Mouse (Mus musculus): ENCODE data around the gene Mrs2. TPM values are rescaled to one million over a fixed set of nuclear protein-coding genes. Genes with fewer than 3 reads are reported as not detected.
A peak's percentile ranks its signal among the peaks of the same experiment; 100 is the strongest.

Gene Mrs2
- polyA plus RNA-seq, 1 experiment from 2014 or later, result 26.6 TPM

GRCm38 (mm10) chr13:25026409-25027113 lies 6.4 kb upstream of the Mrs2 start:
- no peak for ATAC-seq (ENCODE audit: low FRiP score)
- no peaks in the 10 kb centered on the region for H3K27me3 ChIP-seq (ENCODE audit: control insufficient read depth, insufficient read depth, low read length)
- WGBS, result 72% methylated on average over 6 of the region's 6 CpGs

GRCm38 (mm10) chr13:25024655-25025054 lies 4.5 kb upstream of the Mrs2 start:
- no peaks in the 10 kb centered on the region for H3K36me3 ChIP-seq (replicated peaks; ENCODE audit: control insufficient read depth, insufficient read depth)
- peak; percentile 43 for DNase-seq (ENCODE audit: low spot score)

More at GRCm38 (mm10) chr13:25026409-25027113, 6.4 kb upstream of the Mrs2 start:
- H3K4me1 ChIP-seq (replicated peaks; ENCODE audit: control insufficient read depth, insufficient read depth, low read length), result no peaks in the 10 kb centered on the region
- no peak overlapping the region for H3K27ac ChIP-seq
- H3K4me2 ChIP-seq (replicated peaks), result no peak overlapping the region
- no peaks in the 10 kb centered on the region for H3K36me3 ChIP-seq (replicated peaks; ENCODE audit: control insufficient read depth, insufficient read depth)
- H3K9me3 ChIP-seq (ENCODE audit: control insufficient read depth, low read length), result no peaks in the 10 kb centered on the region
- DNase-seq (ENCODE audit: low spot score), result no peak
- H3K4me3 ChIP-seq (replicated peaks; ENCODE audit: low read length), result no peak overlapping the region
- no peak overlapping the region for H3K9ac ChIP-seq

GRCm38 (mm10) chr13:25023129-25023528 lies 3.0 kb upstream of the Mrs2 start:
- Histone ChIP-seq H3K27me3 (ENCODE audit: control insufficient read depth, insufficient read depth, low read length) (no peaks in the 10 kb centered on the region), H3K4me3 (replicated peaks; ENCODE audit: low read length) (no peak overlapping the region), H3K27ac (no peak overlapping the region), H3K4me2 (replicated peaks) (no peak overlapping the region), H3K4me1 (replicated peaks; ENCODE audit: control insufficient read depth, insufficient read depth, low read length) (peaks cover 17% of the 10 kb centered on the region), H3K9ac (no peak overlapping the region), H3K9me3 (ENCODE audit: control insufficient read depth, low read length) (no peaks in the 10 kb centered on the region), H3K36me3 (replicated peaks; ENCODE audit: control insufficient read depth, insufficient read depth) (peaks cover 3% of the 10 kb centered on the region; the same call in 1 of the 2 replicates)
- DNase-seq (ENCODE audit: low spot score), result no peak
- WGBS, result 86% methylated on average over 3 of the region's 3 CpGs
- no peak for ATAC-seq (ENCODE audit: low FRiP score)

More at GRCm38 (mm10) chr13:25024655-25025054, 4.5 kb upstream of the Mrs2 start:
- peaks cover 3% of the 10 kb centered on the region; the same call in 1 of the 2 replicates for H3K4me1 ChIP-seq (replicated peaks; ENCODE audit: control insufficient read depth, insufficient read depth, low read length)
- H3K4me3 ChIP-seq (replicated peaks; ENCODE audit: low read length), result no peak overlapping the region
- no peak overlapping the region for H3K9ac ChIP-seq
- no peak overlapping the region for H3K4me2 ChIP-seq (replicated peaks)
- no peak overlapping the region for H3K27ac ChIP-seq
- WGBS, result 27% methylated on average over 2 of the region's 2 CpGs
- no peaks in the 10 kb centered on the region for H3K27me3 ChIP-seq (ENCODE audit: control insufficient read depth, insufficient read depth, low read length)
- no peaks in the 10 kb centered on the region for H3K9me3 ChIP-seq (ENCODE audit: control insufficient read depth, low read length)
- no peak for ATAC-seq (ENCODE audit: low FRiP score)

- 72% methylated on average over 4 of the region's 4 CpGs for WGBS
- Histone ChIP-seq H3K27me3 (ENCODE audit: control insufficient read depth, insufficient read depth, low read length) (no peaks in the 10 kb centered on the region), H3K9ac (no peak overlapping the region), H3K9me3 (ENCODE audit: control insufficient read depth, low read length) (no peaks in the 10 kb centered on the region), H3K36me3 (replicated peaks; ENCODE audit: control insufficient read depth, insufficient read depth) (peaks cover 10% of the 10 kb centered on the region; the same call in 1 of the 2 replicates), H3K27ac (no peak overlapping the region), H3K4me3 (replicated peaks; ENCODE audit: low read length) (no peak overlapping the region), H3K4me1 (replicated peaks; ENCODE audit: control insufficient read depth, insufficient read depth, low read length) (peaks cover 17% of the 10 kb centered on the region), H3K4me2 (replicated peaks) (no peak overlapping the region)
- DNase-seq (ENCODE audit: low spot score), result no peak
- no peak for ATAC-seq (ENCODE audit: low FRiP score)
These were observed 2.2 kb upstream of the Mrs2 start for GRCm38 (mm10) chr13:25022386-25022785.

GRCm38 (mm10) chr13:25020540-25020892 lies 337 bp upstream of the Mrs2 start:
- H3K4me2 ChIP-seq (replicated peaks), result peak overlapping the region; percentile 84
- peak overlapping the region; percentile 90 for H3K4me3 ChIP-seq (replicated peaks; ENCODE audit: low read length)
- H3K27me3 ChIP-seq (ENCODE audit: control insufficient read depth, insufficient read depth, low read length), result no peaks in the 10 kb centered on the region
- peak overlapping the region; percentile 82 for H3K27ac ChIP-seq
- peak; percentile 39; the same call in 1 of the 2 replicates for ATAC-seq (ENCODE audit: low FRiP score)
- peak overlapping the region; percentile 90 for H3K9ac ChIP-seq
- 53% methylated on average over 4 of the region's 4 CpGs for WGBS
- H3K9me3 ChIP-seq (ENCODE audit: control insufficient read depth, low read length), result no peaks in the 10 kb centered on the region
- peaks cover 17% of the 10 kb centered on the region for H3K4me1 ChIP-seq (replicated peaks; ENCODE audit: control insufficient read depth, insufficient read depth, low read length)
- no peak for DNase-seq (ENCODE audit: low spot score)
- peaks cover 10% of the 10 kb centered on the region; the same call in 1 of the 2 replicates for H3K36me3 ChIP-seq (replicated peaks; ENCODE audit: control insufficient read depth, insufficient read depth)

- Histone ChIP-seq H3K9ac (0 out of 2 replicates have a peak overlapping the region, but pooled peaks have one; percentile 90), H3K4me3 (replicated peaks; ENCODE audit: low read length) (no peak overlapping the region), H3K27ac (no peak overlapping the region), H3K9me3 (ENCODE audit: control insufficient read depth, low read length) (no peaks in the 10 kb centered on the region), H3K27me3 (ENCODE audit: control insufficient read depth, insufficient read depth, low read length) (no peaks in the 10 kb centered on the region), H3K4me1 (replicated peaks; ENCODE audit: control insufficient read depth, insufficient read depth, low read length) (peaks cover 17% of the 10 kb centered on the region), H3K36me3 (replicated peaks; ENCODE audit: control insufficient read depth, insufficient read depth) (peaks cover 10% of the 10 kb centered on the region; the same call in 1 of the 2 replicates), H3K4me2 (replicated peaks) (peak overlapping the region; percentile 84)
- WGBS, result 93% methylated on average over 9 of the region's 9 CpGs
- DNase-seq (ENCODE audit: low spot score) (no peak), ATAC-seq (ENCODE audit: low FRiP score) (no peak)
These were observed 1.9 kb downstream of the Mrs2 start for GRCm38 (mm10) chr13:25018316-25018715.

- Histone ChIP-seq H3K36me3 (replicated peaks; ENCODE audit: control insufficient read depth, insufficient read depth) (peaks cover 32% of the 10 kb centered on the region), H3K4me1 (replicated peaks; ENCODE audit: control insufficient read depth, insufficient read depth, low read length) (no peaks in the 10 kb centered on the region), H3K4me3 (replicated peaks; ENCODE audit: low read length) (no peak overlapping the region), H3K27ac (no peak overlapping the region), H3K27me3 (ENCODE audit: control insufficient read depth, insufficient read depth, low read length) (no peaks in the 10 kb centered on the region), H3K4me2 (replicated peaks) (no peak overlapping the region), H3K9me3 (ENCODE audit: control insufficient read depth, low read length) (no peaks in the 10 kb centered on the region), H3K9ac (no peak overlapping the region)
- DNase-seq (ENCODE audit: low spot score), result no peak
- 88% methylated on average over 6 of the region's 8 CpGs for WGBS
- no peak for ATAC-seq (ENCODE audit: low FRiP score)
These were observed 13.1 kb downstream of the Mrs2 start for GRCm38 (mm10) chr13:25007115-25007514.

GRCm38 (mm10) chr13:25002965-25003364 lies 17.2 kb downstream of the Mrs2 start:
- Histone ChIP-seq H3K4me3 (replicated peaks; ENCODE audit: low read length) (no peak overlapping the region), H3K36me3 (replicated peaks; ENCODE audit: control insufficient read depth, insufficient read depth) (peaks cover 72% of the 10 kb centered on the region), H3K27ac (no peak overlapping the region), H3K4me2 (replicated peaks) (no peak overlapping the region), H3K4me1 (replicated peaks; ENCODE audit: control insufficient read depth, insufficient read depth, low read length) (no peaks in the 10 kb centered on the region), H3K9me3 (ENCODE audit: control insufficient read depth, low read length) (no peaks in the 10 kb centered on the region), H3K9ac (no peak overlapping the region), H3K27me3 (ENCODE audit: control insufficient read depth, insufficient read depth, low read length) (no peaks in the 10 kb centered on the region)
- ATAC-seq (ENCODE audit: low FRiP score) (no peak), DNase-seq (ENCODE audit: low spot score) (no peak)

- ATAC-seq (ENCODE audit: low FRiP score), result no peak
- Histone ChIP-seq H3K9me3 (ENCODE audit: control insufficient read depth, low read length) (no peaks in the 10 kb centered on the region), H3K4me3 (replicated peaks; ENCODE audit: low read length) (no peak overlapping the region), H3K9ac (no peak overlapping the region), H3K4me2 (replicated peaks) (no peak overlapping the region), H3K4me1 (replicated peaks; ENCODE audit: control insufficient read depth, insufficient read depth, low read length) (no peaks in the 10 kb centered on the region), H3K27me3 (ENCODE audit: control insufficient read depth, insufficient read depth, low read length) (no peaks in the 10 kb centered on the region), H3K36me3 (replicated peaks; ENCODE audit: control insufficient read depth, insufficient read depth) (peaks cover 94% of the 10 kb centered on the region), H3K27ac (no peak overlapping the region)
- WGBS, result 93% methylated on average over 2 of the region's 2 CpGs
- DNase-seq (ENCODE audit: low spot score), result no peak
These were observed 20.6 kb downstream of the Mrs2 start for GRCm38 (mm10) chr13:24999538-24999937.
